Mouse (Mus musculus) hindbrain, postnatal 0 days (tissue): Measurements from ENCODE around the gene Ddx50. TPM values are rescaled to one million over a fixed set of nuclear protein-coding genes. Genes with fewer than 3 reads are reported as not detected.
A peak's percentile ranks its signal among the peaks of the same experiment; 100 is the strongest.

ENCODE experiments used
- ATAC-seq: fragments of 200-750 bp; cut with Nextera tagmentation; 2 replicates; pipeline ENCODE4 v1.8.0; 2017; ENCODE audit warnings: mild to moderate bottlenecking, moderate TSS enrichment, moderate library complexity
- DNase-seq: peaks from one replicate; pipeline ENCODE4 v3.0.0-alpha.2; 2015; ENCODE audit warnings: low spot score
- H3K27ac ChIP-seq: fragments of 300-500 bp; sonication (generic); 2 replicates; pipeline ENCODE4 v1.5.1; 2014; ENCODE audit warnings: mild to moderate bottlenecking
- H3K27me3 ChIP-seq: fragments of 300-500 bp; sonication (generic); 2 replicates; pipeline ENCODE4 v1.6.1; 2014; ENCODE audit warnings: low read length, mixed read lengths; ENCODE audit not compliant: insufficient read depth
- H3K36me3 ChIP-seq: fragments of 300-500 bp; sonication (generic); 2 replicates; pipeline ENCODE4 v1.6.1; 2014; ENCODE audit warnings: low read length, mixed read lengths; ENCODE audit not compliant: insufficient read depth
- H3K4me1 ChIP-seq: fragments of 300-500 bp; sonication (generic); 2 replicates; pipeline ENCODE4 v1.6.1; 2014; ENCODE audit warnings: antibody characterized with exemption, low read length, mixed read lengths; ENCODE audit not compliant: insufficient read depth
- H3K4me2 ChIP-seq: fragments of 300-500 bp; sonication (generic); 2 replicates; pipeline ENCODE4 v1.6.1; 2014; ENCODE audit warnings: low read depth, mild to moderate bottlenecking, low read length, moderate library complexity, mixed read lengths
- H3K4me3 ChIP-seq: fragments of 300-500 bp; sonication (generic); 2 replicates; pipeline ENCODE4 v1.5.1; 2014; ENCODE audit warnings: low read length
- H3K9ac ChIP-seq: fragments of 300-500 bp; sonication (generic); replicated peaks from 2 replicates; pipeline ENCODE4 v1.6.1; 2014; ENCODE audit warnings: mild to moderate bottlenecking, low read length, moderate library complexity, mixed read lengths
- H3K9me3 ChIP-seq: fragments of 300-500 bp; sonication (generic); 2 replicates; pipeline ENCODE4 v1.6.1; 2016; ENCODE audit warnings: low read length, mixed read lengths
- CTCF ChIP-seq: IDR thresholded peaks from 2 replicates; pipeline ENCODE4 v1.5.1; 2016; ENCODE audit warnings: antibody characterized with exemption, control low read depth, low read depth
- WGBS: fragments of 180-500 bp; shearing (Covaris S2); extraction: QIAGEN DNeasy Blood & Tissue Kit; methylation state at CpG from one replicate; pipeline ENCODE4 v1.1.7; 2014; 5-methylcytosine and 5-hydroxymethylcytosine counted together
- polyA plus RNA-seq: library from polyadenylated mRNA; unstranded; fragments of >200 nt; fragmentation: Nextera tagmentation; extraction: Ambion mirVana; gene quantifications from 2 replicates; pipeline ENCODE4 v1.2.1, GENCODE M21; 2015
- total RNA-seq: library from RNA; depleted of rRNA; stranded (reverse); fragments of >200 nt; gene quantifications from 2 replicates; pipeline ENCODE4 v1.2.3, GENCODE M21; 2014

The Ddx50 gene
- total and polyA plus RNA-seq, 2 experiments from 2014 or later, result 27.5 to 77.5 TPM

DNA sequence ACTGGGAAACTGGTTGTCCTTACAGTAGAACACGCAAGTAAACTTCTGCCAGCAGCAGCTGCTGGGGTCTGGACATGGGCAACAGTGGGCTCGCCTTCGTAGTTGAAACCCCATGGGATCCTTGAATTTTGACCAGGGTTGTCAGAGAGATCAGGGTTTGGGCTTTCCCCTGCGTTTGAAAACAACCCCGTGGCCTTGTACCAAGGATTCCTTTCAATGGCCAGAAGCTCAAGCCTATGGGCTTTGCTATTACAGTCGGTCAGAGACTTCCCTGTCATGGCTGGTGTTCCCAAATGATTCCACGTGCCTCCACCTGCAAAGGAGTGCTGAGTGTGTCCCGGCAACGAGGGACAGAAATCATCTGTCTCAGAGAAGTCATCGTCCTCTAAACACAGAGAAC is 13.2 kb upstream of the Ddx50 start:
- WGBS, result 85% methylated on average over 10 of the region's 10 CpGs
- no peaks in the 10 kb centered on the region for H3K4me1 ChIP-seq
- DNase-seq, result no peak
- H3K27ac ChIP-seq, result no peak overlapping the region
- no peak for TF ChIP-seq CTCF
- no peak for ATAC-seq
- H3K4me2 ChIP-seq, result no peak overlapping the region
- H3K36me3 ChIP-seq, result no peaks in the 10 kb centered on the region
- no peaks in the 10 kb centered on the region for H3K9me3 ChIP-seq
- no peak overlapping the region for H3K4me3 ChIP-seq
- no peak overlapping the region for H3K9ac ChIP-seq
- H3K27me3 ChIP-seq, result no peaks in the 10 kb centered on the region

DNA sequence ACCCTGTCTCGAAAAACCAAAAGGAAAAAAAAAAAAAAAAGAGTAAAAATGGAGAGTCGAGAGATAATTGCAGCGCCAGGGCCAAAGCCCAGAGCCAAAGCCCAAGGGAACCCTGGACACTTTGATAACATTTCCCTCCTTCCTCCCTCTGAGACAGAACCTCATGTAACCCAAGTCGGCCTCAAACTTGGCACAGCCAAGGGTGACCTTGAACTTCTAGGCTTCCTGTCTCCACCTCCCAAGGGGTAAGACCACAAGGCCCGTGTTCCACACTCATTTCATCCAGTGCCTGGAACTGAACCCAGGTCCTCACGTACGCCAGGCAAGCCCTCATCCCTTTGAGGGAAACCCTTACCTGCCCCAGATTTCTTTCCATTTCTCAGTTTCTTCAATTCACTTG is 5.7 kb upstream of the Ddx50 start:
- no peaks in the 10 kb centered on the region for H3K4me1 ChIP-seq
- H3K36me3 ChIP-seq, result no peaks in the 10 kb centered on the region
- no peak for DNase-seq
- no peaks in the 10 kb centered on the region for H3K27me3 ChIP-seq
- 89% methylated on average over 7 of the region's 7 CpGs for WGBS
- no peak for TF ChIP-seq CTCF
- no peak overlapping the region for H3K9ac ChIP-seq
- no peak overlapping the region for H3K4me3 ChIP-seq
- H3K27ac ChIP-seq, result no peak overlapping the region
- ATAC-seq, result no peak
- no peaks in the 10 kb centered on the region for H3K9me3 ChIP-seq
- H3K4me2 ChIP-seq, result no peak overlapping the region

DNA sequence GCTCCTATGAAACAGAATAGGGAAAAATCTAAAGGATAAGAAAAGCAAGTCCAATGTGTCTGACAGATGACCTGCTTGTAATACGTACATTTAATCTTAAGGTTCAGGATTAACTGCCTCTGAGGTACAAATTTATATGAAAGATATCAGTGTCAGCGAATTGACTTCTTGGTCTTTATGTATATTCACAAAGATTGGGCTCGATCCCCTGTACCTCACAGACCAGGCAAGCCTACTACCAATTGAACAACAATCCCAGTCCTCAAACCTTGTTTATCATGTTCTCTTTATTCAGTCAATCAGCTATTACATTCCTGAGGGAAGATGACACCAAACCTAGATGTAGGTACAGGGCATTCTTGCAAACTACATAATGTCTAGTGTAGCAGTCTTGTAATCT is 943 bp upstream of the Ddx50 start:
- Histone ChIP-seq H3K9ac (peak overlapping the region; percentile 57), H3K9me3 (no peaks in the 10 kb centered on the region), H3K4me2 (peak overlapping the region; percentile 73), H3K4me3 (peak overlapping the region; percentile 95), H3K27me3 (no peaks in the 10 kb centered on the region), H3K36me3 (0 out of 2 replicates have a peak, but pooled peaks cover under 1% of the 10 kb centered on the region), H3K27ac (peak overlapping the region; percentile 97), H3K4me1 (no peaks in the 10 kb centered on the region; the same call in 1 of the 2 replicates)
- ATAC-seq (no peak), DNase-seq (peak; percentile 10)
- TF ChIP-seq CTCF, result no peak
- WGBS, result 21% methylated on average over 3 of the region's 3 CpGs

DNA sequence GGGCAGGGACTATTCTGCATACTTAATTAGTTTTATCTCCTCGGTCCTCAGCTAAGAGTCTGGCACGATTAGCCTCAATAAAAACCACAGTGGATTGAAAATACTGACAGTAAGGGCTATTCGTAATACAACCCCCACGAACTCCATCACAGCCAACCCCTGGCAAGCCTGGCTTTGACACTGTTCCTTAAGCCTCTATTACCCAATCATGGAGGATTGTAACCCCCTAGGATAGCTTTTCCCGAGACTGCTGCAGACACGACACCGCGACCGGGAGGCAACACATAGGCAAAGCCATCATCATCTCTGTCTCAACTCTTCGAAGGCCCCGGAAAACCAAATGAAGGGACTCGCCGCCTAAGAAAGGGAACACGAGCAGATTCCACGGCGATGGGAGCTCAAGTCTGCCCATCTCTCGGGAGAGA is 648 bp downstream of the Ddx50 start:
- Histone ChIP-seq H3K27me3 (no peaks in the 10 kb centered on the region), H3K9ac (peak overlapping the region; percentile 96), H3K27ac (peak overlapping the region; percentile 97), H3K4me2 (peak overlapping the region; percentile 82), H3K4me3 (peak overlapping the region; percentile 95), H3K9me3 (no peaks in the 10 kb centered on the region), H3K4me1 (no peaks in the 10 kb centered on the region; the same call in 1 of the 2 replicates), H3K36me3 (peaks cover 11% of the 10 kb centered on the region; the same call in 1 of the 2 replicates)
- DNase-seq (peak; percentile 53), ATAC-seq (no peak)
- under 1% methylated on average over 17 of the region's 17 CpGs for WGBS
- no peak for TF ChIP-seq CTCF

DNA sequence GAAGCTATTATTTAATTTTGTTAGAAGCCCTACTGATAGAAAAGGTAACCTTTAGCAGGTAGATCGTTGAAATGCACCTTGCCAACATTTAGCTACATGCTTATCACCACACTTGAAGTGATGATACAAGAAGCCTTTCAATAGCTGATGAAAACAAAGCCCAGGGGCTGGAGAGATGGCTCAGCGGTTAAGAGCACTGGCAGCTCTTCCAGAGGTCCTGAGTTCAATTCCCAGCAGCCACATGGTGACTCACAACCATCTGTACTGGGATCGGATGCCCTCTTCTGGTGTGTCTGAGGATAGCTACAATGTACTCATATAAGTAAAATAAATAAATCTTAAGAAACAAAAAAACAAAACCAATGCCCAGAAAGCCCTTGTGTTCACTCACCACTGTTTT is 46.9 kb downstream of the Ddx50 start:
- no peaks in the 10 kb centered on the region for H3K9me3 ChIP-seq
- H3K4me3 ChIP-seq, result no peak overlapping the region
- no peak overlapping the region for H3K9ac ChIP-seq
- no peaks in the 10 kb centered on the region; the same call in 1 of the 2 replicates for H3K4me1 ChIP-seq
- no peak for TF ChIP-seq CTCF
- no peaks in the 10 kb centered on the region for H3K27me3 ChIP-seq
- no peak overlapping the region for H3K27ac ChIP-seq
- DNase-seq (no peak), ATAC-seq (no peak)
- no peak overlapping the region for H3K4me2 ChIP-seq
- WGBS, result 90% methylated on average over 3 of the region's 3 CpGs
- no peaks in the 10 kb centered on the region for H3K36me3 ChIP-seq

DNA sequence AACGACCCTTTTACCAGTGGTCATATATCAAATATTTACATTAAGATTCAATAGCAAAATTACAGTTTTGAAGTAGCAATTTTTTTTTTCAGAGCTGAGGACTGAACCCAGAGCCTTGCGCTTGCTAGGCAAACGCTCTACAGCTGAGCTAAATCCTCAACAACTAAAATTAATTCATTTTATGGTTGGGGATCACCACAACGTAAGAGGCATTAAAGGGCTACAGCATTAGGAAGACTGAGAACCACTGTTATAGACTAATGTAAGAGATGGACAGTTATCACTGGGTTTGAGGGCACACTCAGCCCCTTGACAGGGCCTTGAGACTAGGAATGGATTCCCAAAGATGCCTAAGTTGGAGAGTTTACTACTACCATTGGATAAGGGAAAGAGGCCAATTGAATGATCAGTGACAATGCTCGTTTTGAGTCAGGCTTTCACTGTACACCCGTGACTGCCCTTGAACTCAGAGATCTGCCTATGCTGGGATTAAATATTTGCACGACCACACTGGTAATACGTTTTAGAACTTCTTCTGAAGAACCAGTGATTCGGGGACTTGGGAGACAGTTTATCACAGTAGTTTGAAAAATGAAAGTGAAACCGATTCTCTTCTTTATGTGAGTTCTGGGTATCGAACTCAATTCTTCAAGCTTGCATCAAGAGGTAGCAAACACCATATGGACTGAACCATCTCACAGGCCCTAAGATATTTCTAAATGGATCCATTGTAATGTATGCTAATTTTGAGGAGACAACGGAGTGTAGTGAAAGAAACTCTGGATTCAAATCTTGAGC is 47.6 kb downstream of the Ddx50 start:
- no peak overlapping the region for H3K9ac ChIP-seq
- no peaks in the 10 kb centered on the region; the same call in 1 of the 2 replicates for H3K4me1 ChIP-seq
- no peak for TF ChIP-seq CTCF
- ATAC-seq, result no peak
- no peak overlapping the region for H3K4me3 ChIP-seq
- 0 out of 2 replicates have a peak, but pooled peaks cover under 1% of the 10 kb centered on the region for H3K36me3 ChIP-seq
- no peaks in the 10 kb centered on the region for H3K27me3 ChIP-seq
- WGBS, result 91% methylated on average over 12 of the region's 12 CpGs
- H3K27ac ChIP-seq, result no peak overlapping the region
- H3K9me3 ChIP-seq, result no peaks in the 10 kb centered on the region
- no peak for DNase-seq
- no peak overlapping the region for H3K4me2 ChIP-seq
